Mouse (Mus musculus) heart, postnatal 0 days (tissue): ENCODE data around the gene Dtnbp1. TPM values are rescaled to one million over a fixed set of nuclear protein-coding genes. Genes with fewer than 3 reads are reported as not detected.

Experiments used
- ATAC-seq: fragments of 200-750 bp; cut with Nextera tagmentation; 2 replicates; pipeline ENCODE4 v1.8.0; 2017; ENCODE audit warnings: low read depth, moderate number of reproducible peaks, moderate library complexity; ENCODE audit not compliant: insufficient read depth
- DNase-seq: peaks from one replicate; pipeline ENCODE4 v3.0.0-alpha.2; 2016; ENCODE audit warnings: low spot score
- H3K27ac ChIP-seq: fragments of 300-500 bp; sonication (generic); 2 replicates; pipeline ENCODE4 v1.5.1; 2014; ENCODE audit warnings: low read depth, mild to moderate bottlenecking
- H3K27me3 ChIP-seq: fragments of 300-500 bp; sonication (generic); 2 replicates; pipeline ENCODE4 v1.6.1; 2014; ENCODE audit warnings: low read length, mixed read lengths; ENCODE audit not compliant: control insufficient read depth, insufficient read depth
- H3K36me3 ChIP-seq: fragments of 300-500 bp; sonication (generic); replicated peaks from 2 replicates; pipeline ENCODE4 v1.6.1; 2014; ENCODE audit warnings: low read length, mixed read lengths; ENCODE audit not compliant: control insufficient read depth, insufficient read depth
- H3K4me1 ChIP-seq: fragments of 300-500 bp; sonication (generic); 2 replicates; pipeline ENCODE4 v1.6.1; 2014; ENCODE audit warnings: antibody characterized with exemption; ENCODE audit not compliant: control insufficient read depth, insufficient read depth
- H3K4me2 ChIP-seq: fragments of 300-500 bp; sonication (generic); 2 replicates; pipeline ENCODE4 v1.6.1; 2014; ENCODE audit warnings: low read depth, mild to moderate bottlenecking, low read length, moderate library complexity
- H3K4me3 ChIP-seq: fragments of 300-500 bp; sonication (generic); 2 replicates; pipeline ENCODE4 v1.5.1; 2014; ENCODE audit warnings: low read depth, low read length
- H3K9ac ChIP-seq: fragments of 300-500 bp; sonication (generic); replicated peaks from 2 replicates; pipeline ENCODE4 v1.6.1; 2014; ENCODE audit warnings: low read depth, low read length, mixed read lengths
- H3K9me3 ChIP-seq: fragments of 300-500 bp; sonication (generic); replicated peaks from 2 replicates; pipeline ENCODE4 v1.6.1; 2016; ENCODE audit warnings: low read length; ENCODE audit not compliant: control insufficient read depth
- CTCF ChIP-seq: IDR thresholded peaks from 2 replicates; pipeline ENCODE4 v1.5.1; 2016; ENCODE audit warnings: antibody characterized with exemption, control low read depth, low read depth
- EP300 ChIP-seq: IDR thresholded peaks from 2 replicates; pipeline ENCODE4 v1.6.1; 2016; ENCODE audit warnings: antibody characterized with exemption, low read depth
- WGBS: fragments of 180-500 bp; shearing (Covaris S2); extraction: QIAGEN DNeasy Blood & Tissue Kit; methylation state at CpG from one replicate; pipeline ENCODE4 v1.1.7; 2014; 5-methylcytosine and 5-hydroxymethylcytosine counted together
- polyA plus RNA-seq: library from polyadenylated mRNA; unstranded; fragments of >200 nt; fragmentation: Nextera tagmentation; extraction: Ambion mirVana; gene quantifications from 2 replicates; pipeline ENCODE4 v1.2.1, GENCODE M21; 2015
- total RNA-seq: library from RNA; depleted of rRNA; stranded (reverse); fragments of >200 nt; gene quantifications from 2 replicates; pipeline ENCODE4 v1.2.3, GENCODE M21; 2014; ENCODE audit warnings: low replicate concordance; rRNA removed

The Dtnbp1 gene
- total and polyA plus RNA-seq, 2 experiments from 2014 or later: 53.7 to 86.0 TPM

DNA sequence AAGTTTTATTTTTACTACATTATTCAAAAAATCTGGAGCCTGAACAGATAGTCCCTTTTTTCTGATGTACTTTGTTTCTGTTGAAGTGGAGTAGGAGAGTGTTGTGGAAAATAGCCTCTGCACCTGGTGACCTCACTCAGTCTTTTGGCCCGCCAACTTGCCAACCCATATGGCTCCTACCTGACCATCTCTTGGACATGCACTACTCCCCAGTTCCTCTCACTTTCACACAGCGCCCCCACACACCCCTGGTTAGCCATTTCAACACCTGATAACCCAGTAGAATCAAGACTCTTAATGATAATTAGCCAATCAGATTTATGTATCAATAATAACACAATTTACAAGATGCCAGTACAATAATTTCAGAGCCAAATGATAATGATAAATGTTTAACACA, 115.7 kb downstream of the Dtnbp1 start:
- H3K4me1 ChIP-seq: peaks cover 9% of the 10 kb centered on the region; the same call in 1 of the 2 replicates
- DNase-seq (no peak), ATAC-seq (no peak)
- H3K9ac ChIP-seq: no peak overlapping the region
- no peak overlapping the region for H3K4me3 ChIP-seq
- H3K36me3 ChIP-seq: peaks cover 9% of the 10 kb centered on the region
- no peak overlapping the region for H3K4me2 ChIP-seq
- no peaks in the 10 kb centered on the region for H3K9me3 ChIP-seq
- no peaks in the 10 kb centered on the region for H3K27me3 ChIP-seq
- WGBS: 85% methylated on average over 2 of the region's 2 CpGs
- H3K27ac ChIP-seq: no peak overlapping the region
- TF ChIP-seq EP300: no peak
- no peak for TF ChIP-seq CTCF

DNA sequence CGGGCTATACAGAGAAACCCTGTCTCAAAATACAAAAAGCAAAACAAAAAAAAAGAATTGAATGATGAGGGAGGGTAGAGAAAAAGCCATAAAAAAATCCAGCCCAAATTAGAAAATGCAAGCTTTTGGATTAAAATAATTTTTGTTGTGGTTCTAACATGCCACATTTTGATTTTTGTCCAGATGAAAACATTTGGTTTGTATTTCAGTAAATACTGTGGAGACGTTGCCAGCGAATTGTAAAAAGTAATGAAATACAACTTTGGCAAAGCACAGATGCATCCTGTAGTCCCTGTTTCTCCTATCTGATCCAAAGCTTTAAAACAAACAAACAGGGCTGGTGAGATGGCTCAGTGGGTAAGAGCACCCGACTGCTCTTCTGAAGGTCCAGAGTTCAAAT, 120.9 kb downstream of the Dtnbp1 start:
- Histone ChIP-seq H3K27me3 (no peaks in the 10 kb centered on the region), H3K4me1 (peaks cover 24% of the 10 kb centered on the region), H3K27ac (no peak overlapping the region), H3K4me2 (no peak overlapping the region), H3K36me3 (peaks cover 5% of the 10 kb centered on the region; the same call in 1 of the 2 replicates), H3K4me3 (no peak overlapping the region), H3K9ac (no peak overlapping the region), H3K9me3 (no peaks in the 10 kb centered on the region)
- ATAC-seq: no peak
- TF ChIP-seq CTCF: no peak
- TF ChIP-seq EP300: no peak
- DNase-seq: no peak
- 84% methylated on average over 4 of the region's 4 CpGs for WGBS

DNA sequence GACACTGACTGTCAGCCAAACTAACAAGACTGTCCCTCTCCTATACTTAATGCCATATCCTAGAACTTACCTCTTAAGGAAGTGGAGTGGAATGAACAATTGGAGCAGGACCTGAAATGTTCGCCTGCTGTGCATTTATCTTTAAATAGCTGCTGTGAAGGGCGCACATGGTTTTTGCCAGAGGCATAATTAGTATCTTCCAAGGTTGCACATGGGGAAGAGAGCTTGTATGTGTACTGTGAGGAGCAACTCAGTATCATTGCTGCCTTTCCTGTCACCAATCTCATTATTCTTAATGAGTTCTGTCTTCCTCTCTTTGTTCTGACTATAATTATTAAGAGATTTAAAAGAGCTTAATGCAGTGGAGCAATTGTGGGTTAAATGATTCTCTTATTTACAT, 125.1 kb downstream of the Dtnbp1 start:
- WGBS: 43% methylated on average over 2 of the region's 2 CpGs
- DNase-seq: no peak
- peaks cover 13% of the 10 kb centered on the region; the same call in 1 of the 2 replicates for H3K36me3 ChIP-seq
- TF ChIP-seq EP300 (no peak), CTCF (no peak)
- no peak overlapping the region for H3K4me3 ChIP-seq
- no peaks in the 10 kb centered on the region for H3K27me3 ChIP-seq
- H3K9me3 ChIP-seq: no peaks in the 10 kb centered on the region
- no peak for ATAC-seq
- no peak overlapping the region for H3K9ac ChIP-seq
- no peak overlapping the region for H3K27ac ChIP-seq
- H3K4me1 ChIP-seq: peaks cover 24% of the 10 kb centered on the region
- H3K4me2 ChIP-seq: no peak overlapping the region

Other genes starting within 250 kb of the Dtnbp1 start
- not detected in 2 replicates for gene Gm9817, start 76.5 kb upstream of the Dtnbp1 start, total RNA-seq
- gene Gm9817, start 76.5 kb upstream of the Dtnbp1 start, polyA plus RNA-seq: 0.11 TPM in 1 of 2 replicates, not detected in the other